Mouse (Mus musculus): ENCODE measurements at regions not wholly inside any gene's neighbourhood (a gene's known extent, or its start where the extent isn't known, plus 50 kb on each side); places are given as distances from the start of the nearest gene placed in this dataset.

- TF ChIP-seq CTCF (conservative IDR thresholded peaks at IDR 0.05 in 1 of 2, IDR thresholded peaks at IDR 0.05 in 1 of 2; ENCODE audit: low read depth in 2 of 2, low read length in 2 of 2) = no peak
- TF ChIP-seq USF1 (IDR thresholded peaks at IDR 0.05; ENCODE audit: low read depth, low read length) = no peak
- TF ChIP-seq HCFC1 (IDR thresholded peaks at IDR 0.05; ENCODE audit: low read depth, low read length) = no peak
- TF ChIP-seq EP300 (IDR thresholded peaks at IDR 0.05; ENCODE audit: low read length) = no peak
- no peak for TF ChIP-seq RCOR1 (conservative IDR thresholded peaks at IDR 0.05; ENCODE audit: low read depth, low read length)
- no peak for TF ChIP-seq MAX (IDR thresholded peaks at IDR 0.05; ENCODE audit: low read length)
- no peak for TF ChIP-seq POLR2A (IDR thresholded peaks at IDR 0.05; ENCODE audit: low read depth, low read length)
- TF ChIP-seq ZC3H11A (IDR thresholded peaks at IDR 0.05; ENCODE audit: low read depth, low read length) = no peak
- no peak for TF ChIP-seq ZKSCAN1 (IDR thresholded peaks at IDR 0.05; ENCODE audit: borderline replicate concordance, low read depth, low read length)
- no peak for TF ChIP-seq CHD2 (IDR thresholded peaks at IDR 0.05; ENCODE audit: low read length)
- TF ChIP-seq MAZ (IDR thresholded peaks at IDR 0.05; ENCODE audit: low read depth, low read length) = no peak
- TF ChIP-seq NELFE (IDR thresholded peaks at IDR 0.05; ENCODE audit: low read depth, low read length) = no peak
- TF ChIP-seq SIN3A (IDR thresholded peaks at IDR 0.05; ENCODE audit: low read length) = no peak
Measured at GRCm38 (mm10) chr7:115379600-115379999, 636.1 kb downstream of the Insc start.

Measured in CH12.LX (cell line).